Mouse (Mus musculus): Measurements from ENCODE around the gene Pfkm.

Pfkm gene

DNA sequence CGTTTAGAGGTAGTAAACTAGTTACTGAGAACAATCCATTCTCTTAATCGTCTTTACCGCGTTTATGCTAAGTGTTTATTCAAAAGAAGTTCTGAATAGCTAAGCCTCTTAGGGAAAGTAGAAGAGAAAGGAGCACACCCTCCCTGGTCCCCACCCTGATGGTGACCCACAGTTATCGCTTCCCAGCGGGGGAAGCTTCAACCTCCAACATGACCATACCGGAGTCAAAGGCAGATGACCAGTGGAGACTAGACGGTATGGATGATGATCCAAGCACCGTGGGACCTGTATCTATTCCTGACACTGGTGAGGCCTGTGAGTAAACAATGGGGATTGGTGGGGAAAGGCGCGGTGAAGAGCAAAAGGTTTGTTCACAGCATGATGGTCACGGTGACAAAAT, 2.5 kb downstream of the Pfkm start:
- no peak for ATAC-seq (ENCODE audit: insufficient number of reproducible peaks, low FRiP score, low TSS enrichment)

DNA sequence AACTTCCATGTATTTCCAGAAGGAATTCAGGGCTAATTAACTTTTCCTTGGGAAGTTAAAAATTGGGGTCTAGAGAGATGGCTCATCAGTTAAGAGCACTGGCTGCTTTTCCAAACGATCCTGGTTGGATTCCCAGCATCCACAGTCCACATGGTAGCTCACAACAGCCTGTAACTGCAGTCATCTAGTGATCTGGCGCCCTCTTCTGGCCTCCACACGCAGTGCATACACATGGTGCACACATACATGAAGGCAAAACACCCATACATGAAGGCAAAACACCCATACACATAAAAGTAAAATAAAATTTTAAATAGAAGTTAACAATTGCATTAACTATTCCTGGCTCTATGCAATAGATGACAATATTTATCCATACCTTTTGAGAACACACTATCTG, 4.6 kb downstream of the Pfkm start:
- ATAC-seq (ENCODE audit: insufficient number of reproducible peaks, low FRiP score, low TSS enrichment) = no peak

DNA sequence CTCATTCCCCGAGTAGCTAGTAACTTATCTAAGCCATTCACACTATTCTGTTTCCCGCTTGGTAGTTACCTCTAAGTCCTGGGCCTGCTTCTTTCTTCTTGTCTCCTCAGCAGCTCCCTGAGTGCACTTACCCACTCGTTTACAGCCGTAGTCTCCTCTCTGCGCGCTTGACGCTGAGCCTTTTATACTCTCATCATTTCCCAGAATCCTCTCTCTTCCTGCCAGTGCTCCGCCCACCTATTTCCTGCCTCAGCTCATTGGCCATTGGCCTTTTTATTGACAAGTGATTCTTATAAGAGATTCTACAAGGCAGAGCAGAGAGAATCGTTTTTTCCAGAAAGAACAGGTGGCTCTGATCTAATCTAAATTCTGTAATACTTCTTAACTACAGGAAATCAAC, 6.1 kb downstream of the Pfkm start:
- no peak for ATAC-seq (ENCODE audit: insufficient number of reproducible peaks, low FRiP score, low TSS enrichment)

DNA sequence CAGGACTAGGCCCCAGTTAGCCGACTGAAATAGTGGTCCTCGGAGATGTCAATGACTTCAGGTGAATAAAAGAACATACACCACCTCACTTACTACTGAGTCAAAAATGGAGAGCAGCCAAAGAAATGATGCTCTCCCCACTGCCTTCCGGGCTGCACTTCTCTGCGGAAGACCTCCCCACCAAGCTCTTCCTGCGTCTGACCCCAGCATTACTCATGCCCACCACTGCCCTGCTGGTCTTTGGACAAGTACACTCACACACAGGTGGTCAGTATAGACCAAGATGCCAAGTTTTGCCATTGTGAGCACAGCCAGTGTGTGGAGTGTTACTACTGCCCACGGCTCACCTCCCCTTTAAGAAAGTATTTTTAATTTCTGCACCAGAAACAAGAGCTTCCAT, 10.0 kb downstream of the Pfkm start:
- no peak for ATAC-seq (ENCODE audit: insufficient number of reproducible peaks, low FRiP score, low TSS enrichment)

DNA sequence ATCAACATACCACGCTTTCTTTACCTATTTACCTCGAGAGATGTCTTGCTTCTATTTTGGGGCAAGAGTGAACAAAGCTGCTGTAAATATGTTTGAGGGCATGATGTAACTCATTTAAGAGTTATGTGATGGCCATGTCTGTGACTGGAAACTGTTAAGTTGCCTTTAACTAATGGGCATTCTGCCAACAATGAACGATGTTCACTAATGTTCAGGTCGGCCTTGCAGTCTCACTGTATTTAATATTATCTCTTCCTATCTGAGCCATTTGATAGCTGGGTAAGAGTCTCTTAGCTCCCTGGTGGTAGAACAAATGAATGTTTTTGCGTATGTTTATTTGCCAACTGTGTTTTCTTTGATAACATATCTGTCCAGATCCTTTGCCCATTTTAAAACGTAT, 14.1 kb downstream of the Pfkm start:
- no peak for ATAC-seq (ENCODE audit: insufficient number of reproducible peaks, low FRiP score, low TSS enrichment)

DNA sequence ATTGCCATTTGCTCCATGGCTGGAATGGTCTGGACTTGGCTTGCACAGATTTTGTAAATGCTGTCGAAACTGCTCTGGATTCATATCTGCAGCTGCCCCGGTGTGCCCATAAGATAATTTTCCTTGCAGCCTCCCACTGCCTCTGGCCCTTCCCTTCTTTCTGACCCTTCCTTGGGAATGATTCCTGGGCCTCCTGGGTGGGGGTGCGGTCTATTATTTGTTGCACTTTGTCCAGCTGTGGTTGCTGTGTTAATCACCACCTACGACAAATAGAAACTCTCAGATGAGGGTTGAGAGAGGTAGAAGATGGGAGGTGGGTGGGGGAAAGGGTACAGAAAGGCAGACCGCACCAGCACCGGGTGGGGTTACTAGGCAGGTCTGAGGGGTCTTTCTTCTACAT, 14.8 kb downstream of the Pfkm start:
- no peak for ATAC-seq (ENCODE audit: insufficient number of reproducible peaks, low FRiP score, low TSS enrichment)

DNA sequence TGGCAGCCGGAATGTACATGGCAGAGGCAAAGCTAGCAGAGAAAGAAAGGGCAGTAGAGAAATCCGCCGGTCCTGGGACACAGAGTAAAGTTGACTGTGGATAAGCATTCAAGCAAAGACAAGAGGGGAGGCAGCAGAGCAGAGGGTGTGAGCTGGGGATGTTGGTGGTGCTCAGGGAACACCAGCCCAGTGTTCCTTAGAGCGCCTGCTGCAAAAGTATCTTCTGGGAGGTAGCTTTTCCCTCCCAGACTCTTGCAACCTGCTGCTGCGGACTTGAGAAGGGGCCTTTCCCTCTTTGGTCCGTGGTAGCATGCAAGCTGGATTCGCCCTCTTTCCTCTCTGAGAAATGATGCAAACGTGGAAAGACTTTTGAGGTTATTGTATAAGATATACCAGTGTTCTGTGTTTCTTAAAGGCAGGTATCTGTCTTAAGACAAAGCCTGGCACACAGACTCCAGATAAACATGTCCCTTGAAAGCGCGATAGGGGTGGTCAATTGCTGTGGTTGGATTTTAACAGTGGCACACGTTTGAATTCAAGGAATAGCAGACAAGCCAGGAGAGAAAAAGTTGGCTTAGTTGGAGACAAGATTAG, 15.4 kb downstream of the Pfkm start:
- peak; percentile 7; the same call in 1 of the 2 replicates for ATAC-seq (ENCODE audit: insufficient number of reproducible peaks, low FRiP score, low TSS enrichment)

DNA sequence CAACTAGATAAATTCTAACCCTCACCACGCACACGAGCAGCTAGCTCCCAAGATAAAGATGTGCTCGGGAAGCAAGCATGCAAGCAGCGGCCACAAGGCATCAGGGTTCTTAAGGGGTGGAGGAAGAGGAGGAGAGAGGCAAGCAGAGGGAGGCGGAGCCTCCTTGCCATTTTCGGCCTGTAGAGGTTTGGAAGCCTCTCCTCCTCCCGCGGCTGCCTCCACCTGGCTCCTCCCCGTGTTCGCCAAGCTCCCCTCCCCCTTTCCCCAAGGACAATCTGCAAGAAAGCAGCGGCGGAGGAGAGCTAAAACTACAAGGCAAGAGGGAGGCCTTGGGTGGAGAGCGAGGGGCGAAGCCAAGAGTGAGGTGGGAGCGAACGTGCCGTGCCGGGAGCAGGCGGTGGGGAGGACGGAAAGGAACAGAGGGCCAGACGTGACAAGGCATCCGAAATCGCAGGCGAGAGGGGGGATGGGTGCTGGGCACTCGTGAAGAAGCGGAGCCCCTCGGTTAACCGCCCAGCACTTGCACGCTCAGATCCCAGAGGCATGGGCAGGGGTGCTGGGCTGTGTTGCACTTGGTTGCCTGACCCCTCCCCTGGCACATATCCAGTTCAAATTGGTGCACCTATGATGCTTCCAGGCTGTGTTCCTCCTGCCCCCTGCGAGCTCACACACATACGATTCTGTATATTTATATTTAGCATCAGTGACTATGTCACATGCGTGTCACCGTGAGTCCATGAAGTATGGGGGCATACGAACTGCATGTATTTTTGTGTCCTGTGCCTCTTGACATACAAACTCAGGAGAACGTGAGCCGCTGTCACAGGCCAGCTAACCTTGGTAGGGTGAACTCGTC, 16.1 kb downstream of the Pfkm start:
- peak; percentile 98 for ATAC-seq (ENCODE audit: insufficient number of reproducible peaks, low FRiP score, low TSS enrichment)

DNA sequence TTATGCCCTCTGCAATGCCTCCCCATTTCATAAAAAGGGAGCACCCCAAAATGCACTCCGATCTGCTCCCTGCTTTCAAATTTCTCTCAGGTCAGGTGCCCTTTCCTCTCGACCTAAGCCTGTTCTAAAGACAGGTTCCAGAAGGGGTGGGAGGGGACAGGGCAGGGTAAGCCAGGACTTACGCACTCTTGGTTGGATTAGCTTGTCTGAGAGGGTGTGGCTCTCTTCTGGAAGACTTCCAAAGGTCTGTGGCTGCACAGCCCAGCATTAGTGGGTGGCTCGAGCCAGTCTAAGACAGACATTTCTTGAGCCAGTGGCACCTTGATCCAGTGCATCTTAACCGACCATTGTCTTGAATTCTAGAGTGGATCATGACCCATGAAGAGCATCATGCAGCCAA, 19.4 kb downstream of the Pfkm start:
- no peak for ATAC-seq (ENCODE audit: insufficient number of reproducible peaks, low FRiP score, low TSS enrichment)

DNA sequence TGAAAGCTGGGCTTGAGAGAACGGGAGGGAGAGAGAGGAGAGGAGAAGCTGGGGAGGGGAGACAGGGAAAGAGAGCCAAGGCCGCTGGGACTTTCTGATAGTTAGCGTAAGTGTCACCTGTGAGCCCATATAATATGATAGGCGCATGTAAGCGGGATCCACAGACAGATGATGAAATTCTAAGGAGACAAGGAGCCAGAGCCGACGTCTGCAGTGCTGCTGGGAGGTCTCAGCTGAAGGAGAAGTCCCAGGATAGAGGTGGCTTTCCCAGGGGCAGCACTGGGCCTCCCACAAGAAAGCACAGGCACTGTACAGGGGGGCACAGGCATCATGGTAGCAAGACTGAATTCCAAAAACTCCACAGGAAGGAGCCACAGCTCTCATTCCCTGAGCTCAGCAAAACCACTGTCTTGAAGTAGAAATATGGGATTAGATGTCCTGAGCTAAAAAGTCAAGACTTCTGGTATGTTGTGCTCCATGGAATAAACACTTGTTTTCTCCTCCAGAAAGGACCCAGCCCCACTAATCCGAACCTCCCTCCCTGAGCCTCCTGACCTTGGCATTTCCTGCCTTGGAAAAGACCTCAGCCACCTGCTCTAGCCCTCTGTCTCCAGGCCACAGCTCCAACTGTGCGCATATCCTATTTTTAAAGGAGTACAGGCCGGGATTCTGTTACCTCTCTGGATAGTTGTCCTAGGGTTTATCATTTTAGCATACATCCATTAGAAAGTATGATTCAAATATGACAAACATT, 21.9 kb downstream of the Pfkm start:
- ATAC-seq (ENCODE audit: insufficient number of reproducible peaks, low FRiP score, low TSS enrichment) = peak; percentile 53; the same call in 1 of the 2 replicates

DNA sequence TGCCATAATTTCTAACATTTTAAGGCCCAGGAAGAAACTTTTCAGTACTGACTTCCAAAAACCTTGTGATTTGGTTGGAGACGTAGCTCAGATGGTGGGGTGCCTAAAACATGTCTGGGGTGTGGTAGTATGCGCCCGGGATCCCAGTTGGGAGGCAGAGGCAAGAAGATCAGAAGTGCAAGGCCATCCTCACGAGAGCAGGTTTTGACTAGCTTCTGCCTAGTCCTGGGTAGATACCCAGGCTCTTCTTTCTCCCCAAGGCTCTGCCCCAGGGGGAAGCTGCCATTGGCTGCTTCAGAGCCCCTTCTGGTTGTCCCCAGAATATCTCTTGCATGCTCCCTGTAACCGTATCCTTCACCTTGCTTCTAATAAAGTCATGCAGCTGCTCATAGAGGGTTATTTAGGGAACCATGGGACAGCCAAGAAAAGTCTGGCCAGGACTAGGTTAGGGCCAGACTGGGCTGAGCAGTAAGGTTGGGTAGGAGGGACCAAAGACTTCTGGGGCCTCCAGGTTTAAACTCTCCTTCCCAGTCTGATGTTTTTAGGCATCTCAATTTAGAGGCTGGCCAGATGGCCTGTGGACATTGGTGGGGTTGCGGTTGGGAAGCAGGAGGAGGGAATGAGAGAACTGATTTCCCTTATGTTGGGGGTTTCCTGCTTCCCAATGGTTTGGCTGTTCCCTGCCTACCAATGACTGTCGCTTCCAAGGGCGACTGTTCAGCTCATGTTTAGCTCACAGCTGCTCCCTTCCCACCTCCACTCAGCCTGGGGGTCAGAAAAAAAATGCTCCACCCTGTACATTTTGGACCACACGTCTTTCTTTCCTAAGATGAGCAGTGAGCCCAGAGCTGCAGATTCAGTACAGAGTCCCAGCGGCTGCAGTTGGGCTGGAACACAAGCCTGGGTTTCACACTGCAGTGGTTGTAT, 22.7 kb downstream of the Pfkm start:
- no peak for ATAC-seq (ENCODE audit: insufficient number of reproducible peaks, low FRiP score, low TSS enrichment)

DNA sequence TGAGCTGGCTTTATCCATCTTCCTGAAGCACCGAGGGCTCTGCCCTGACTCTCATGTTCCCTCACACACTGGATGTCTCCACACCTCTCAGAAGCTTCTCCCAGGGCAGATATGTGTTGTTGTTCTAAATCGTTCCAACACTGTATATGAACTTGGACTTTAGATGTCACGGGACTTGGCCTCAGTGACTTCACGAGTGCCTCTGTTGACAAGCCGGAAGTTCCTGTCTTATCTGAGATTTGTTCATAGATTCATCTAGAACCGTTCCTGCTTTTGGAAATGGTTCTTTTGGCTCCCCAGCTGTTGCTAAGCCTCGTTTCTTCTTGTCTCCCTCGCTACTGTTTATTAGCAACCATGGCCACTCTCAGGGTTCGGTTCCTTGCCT, 23.4 kb downstream of the Pfkm start:
- ATAC-seq (ENCODE audit: insufficient number of reproducible peaks, low FRiP score, low TSS enrichment) = no peak

DNA sequence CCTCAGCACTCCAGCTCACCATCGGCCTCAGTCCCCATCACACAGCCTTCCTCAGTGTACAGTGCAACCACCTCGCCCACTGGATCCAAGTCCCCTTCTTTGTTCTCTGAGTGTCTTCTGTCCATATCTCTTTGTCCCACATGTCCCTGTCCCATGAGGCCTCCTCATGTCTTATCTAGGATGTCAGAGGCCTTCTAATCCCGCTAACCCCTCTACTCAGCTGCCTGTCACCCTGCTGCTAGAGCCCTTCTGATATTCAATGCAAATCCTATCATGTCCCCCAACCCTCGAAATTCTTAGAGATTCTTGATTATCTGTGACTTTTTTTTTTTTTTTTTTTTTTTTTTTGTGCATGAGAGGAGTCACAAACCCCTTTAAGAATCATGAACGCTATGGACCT, 23.9 kb downstream of the Pfkm start:
- ATAC-seq (ENCODE audit: insufficient number of reproducible peaks, low FRiP score, low TSS enrichment) = no peak

DNA sequence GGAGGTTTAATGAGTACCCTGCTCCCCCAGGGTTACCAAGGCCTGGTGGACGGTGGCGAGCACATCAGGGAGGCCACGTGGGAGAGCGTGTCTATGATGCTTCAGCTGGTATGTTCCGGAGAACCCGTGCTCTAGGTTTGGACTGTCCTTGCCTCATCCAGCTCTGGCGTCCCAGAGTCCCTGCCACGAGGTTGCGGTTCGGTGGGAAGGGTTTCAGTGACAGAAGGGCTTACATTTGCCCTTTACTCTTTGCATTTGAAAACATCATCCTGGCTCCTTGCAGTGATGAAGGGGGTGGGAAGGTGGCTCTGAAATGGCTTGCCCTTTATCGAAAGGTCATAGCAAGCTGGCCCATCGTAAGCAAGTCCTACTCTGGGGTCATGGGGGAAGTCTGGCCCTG, 27.0 kb downstream of the Pfkm start:
- ATAC-seq (ENCODE audit: insufficient number of reproducible peaks, low FRiP score, low TSS enrichment) = no peak

DNA sequence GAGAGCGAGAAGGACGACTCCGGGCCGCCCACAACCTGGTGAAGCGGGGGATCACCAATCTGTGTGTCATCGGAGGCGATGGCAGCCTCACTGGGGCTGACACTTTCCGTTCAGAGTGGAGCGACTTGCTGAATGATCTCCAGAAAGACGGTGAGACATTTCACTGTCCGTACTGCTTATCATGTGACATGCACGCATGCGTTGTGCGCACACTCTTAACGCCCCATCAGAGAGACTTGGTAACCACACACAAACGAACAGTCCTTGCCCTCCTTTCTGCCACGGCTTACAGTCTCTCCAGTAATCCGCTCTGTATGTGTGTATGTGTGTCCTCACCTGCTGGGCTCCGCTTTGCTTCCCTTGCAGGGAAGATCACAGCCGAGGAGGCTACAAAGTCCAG, 28.4 kb downstream of the Pfkm start:
- no peak for ATAC-seq (ENCODE audit: insufficient number of reproducible peaks, low FRiP score, low TSS enrichment)

DNA sequence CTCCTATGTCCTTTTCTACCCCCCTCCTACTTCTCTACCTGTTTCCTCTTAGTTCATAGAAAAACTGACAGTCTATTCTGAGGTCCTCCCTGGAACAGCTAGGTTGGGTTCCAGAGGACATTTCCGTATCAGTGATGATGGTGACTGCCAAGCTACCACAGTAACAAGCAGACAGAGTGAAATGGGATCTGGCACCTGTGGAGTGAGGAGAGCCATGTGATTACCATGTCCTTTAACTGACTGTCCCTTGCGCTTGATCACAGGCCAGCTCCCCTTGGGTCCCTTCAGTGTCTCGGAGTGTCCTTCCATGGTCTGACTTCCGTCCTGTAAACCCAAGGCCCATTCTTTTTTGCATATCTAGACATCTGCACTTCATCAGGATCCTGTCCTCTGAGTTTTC, 38.6 kb downstream of the Pfkm start:
- no peak for ATAC-seq (ENCODE audit: insufficient number of reproducible peaks, low FRiP score, low TSS enrichment)

DNA sequence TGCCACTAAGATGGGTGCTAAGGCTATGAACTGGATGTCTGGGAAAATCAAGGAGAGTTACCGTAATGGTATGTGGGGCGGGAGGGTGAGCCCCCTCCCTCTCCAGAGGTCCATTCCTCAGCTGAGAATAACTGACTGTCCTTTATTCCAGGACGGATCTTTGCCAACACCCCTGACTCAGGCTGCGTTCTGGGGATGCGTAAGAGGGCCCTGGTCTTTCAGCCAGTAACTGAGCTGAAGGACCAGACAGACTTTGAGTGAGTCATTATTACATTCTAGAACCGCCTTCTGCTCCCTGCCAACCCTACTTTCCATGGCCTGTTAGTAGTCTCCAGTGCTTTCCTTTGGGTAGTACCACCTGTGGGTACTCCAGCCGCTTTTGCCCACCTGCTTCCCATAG, 39.1 kb downstream of the Pfkm start:
- ATAC-seq (ENCODE audit: insufficient number of reproducible peaks, low FRiP score, low TSS enrichment) = no peak

DNA sequence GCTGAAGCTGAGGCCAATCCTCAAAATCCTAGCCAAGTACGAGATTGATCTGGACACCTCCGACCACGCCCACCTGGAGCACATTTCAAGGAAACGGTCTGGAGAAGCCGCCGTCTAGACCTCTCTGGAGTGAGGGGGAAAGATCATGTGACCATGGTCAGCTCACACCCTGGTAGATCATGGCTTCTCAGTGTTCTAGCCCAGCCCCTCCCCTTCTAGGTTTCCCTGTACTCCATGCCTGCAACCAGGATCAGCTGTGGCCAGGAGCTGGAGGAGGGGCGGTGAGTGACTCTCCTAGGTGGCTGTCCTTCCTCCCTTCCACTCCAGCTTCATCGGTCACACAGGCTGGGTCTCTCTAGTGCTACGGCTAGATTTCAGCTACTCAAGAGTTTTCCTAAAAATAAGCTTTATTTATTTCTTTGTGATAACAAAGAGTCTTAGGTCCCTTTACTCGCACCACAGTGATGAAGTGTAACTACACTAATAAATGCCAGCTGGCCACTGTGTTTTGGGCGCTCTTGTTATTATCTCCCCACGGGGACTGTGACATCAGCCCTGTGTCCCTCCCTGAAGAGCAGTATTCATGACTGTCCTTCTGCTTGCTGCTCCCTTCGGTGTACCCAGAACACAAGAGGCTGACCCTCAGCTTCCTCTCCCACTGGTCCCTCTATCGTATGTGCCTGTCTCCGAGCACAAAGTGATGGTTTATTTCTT, 39.7 kb downstream of the Pfkm start:
- no peak for ATAC-seq (ENCODE audit: insufficient number of reproducible peaks, low FRiP score, low TSS enrichment)

DNA sequence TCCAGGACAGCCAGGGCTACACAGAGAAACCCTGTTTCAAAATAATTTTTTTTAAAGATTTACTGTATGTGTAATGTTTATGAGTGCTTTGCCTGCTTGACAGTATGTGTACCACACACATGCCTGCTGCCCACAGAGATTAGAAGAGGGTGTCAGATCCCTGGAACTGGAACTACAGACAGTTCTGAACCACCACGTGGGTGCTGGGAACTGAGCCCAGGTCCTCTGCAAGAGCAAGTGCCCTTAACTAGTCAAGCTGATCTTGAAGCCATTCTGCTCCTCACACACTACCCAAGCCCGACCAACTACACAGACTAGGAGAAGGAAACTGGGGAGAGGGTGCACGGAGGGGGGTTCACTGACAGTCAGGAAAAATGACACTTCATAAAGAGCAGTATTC, 41.1 kb downstream of the Pfkm start:
- no peak for ATAC-seq (ENCODE audit: insufficient number of reproducible peaks, low FRiP score, low TSS enrichment)

DNA sequence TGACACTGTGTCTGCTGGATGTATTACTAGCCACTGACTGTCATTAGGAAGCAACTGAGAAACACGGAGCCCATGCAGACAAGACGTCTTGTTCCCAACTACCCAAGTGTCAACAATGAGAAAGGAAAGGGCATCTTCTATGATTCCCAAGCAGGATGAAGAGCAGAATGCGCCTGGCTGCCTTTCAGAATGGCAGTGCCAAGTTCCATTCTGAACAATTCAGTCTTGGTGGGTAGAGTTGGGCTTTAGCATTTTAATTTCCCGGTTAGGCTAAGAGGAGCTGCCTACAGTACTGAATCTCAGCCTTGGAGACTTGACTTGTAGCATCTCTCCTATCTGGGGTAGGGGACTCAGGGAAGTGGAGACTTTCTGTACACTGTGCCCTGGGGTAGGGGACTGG, 41.6 kb downstream of the Pfkm start:
- no peak for ATAC-seq (ENCODE audit: insufficient number of reproducible peaks, low FRiP score, low TSS enrichment)

Measured in cerebellum, adult (tissue).